Mouse (Mus musculus) CD4-positive, CD25-positive, alpha-beta regulatory T cell (primary cell): ENCODE measurements around the gene Kcnk6. TPM values are rescaled to one million over a fixed set of nuclear protein-coding genes. Genes with fewer than 3 reads are reported as not detected.

Experiments used
- polyA plus RNA-seq: library from polyadenylated mRNA; unstranded; fragments of 100-300 nt; shearing (Covaris generic); gene quantifications from one replicate; pipeline ENCODE4 v1.2.1, GENCODE M21; 2017

Kcnk6 gene
- polyA plus RNA-seq, result 2.5 TPM

GRCm38 (mm10) chr7:29232247-29233013 lies at the start of gene Kcnk6:
Gene Kcnk6, minus strand, starts transcription at chr7:29232515.

GRCm38 (mm10) chr7:29281201-29282073 lies 49.1 kb upstream of the Kcnk6 start, which contains the start of gene Spint2:
Gene Spint2, minus strand, starts transcription at chr7:29281912.

GRCm38 (mm10) chr7:29248261-29248841 lies 16.0 kb upstream of the Kcnk6 start, which contains the start of gene 2200002D01Rik:
Gene 2200002D01Rik, minus strand, starts transcription at chr7:29248466.

GRCm38 (mm10) chr7:29238019-29238967 lies 6.0 kb upstream of the Kcnk6 start, which contains the start of gene Yif1b:
Gene Yif1b, plus strand, starts transcription at chr7:29238329.

GRCm38 (mm10) chr7:29213675-29214082 lies 18.6 kb downstream of the Kcnk6 start, which contains the start of gene Catsperg1:
Gene Catsperg1, minus strand, starts transcription at chr7:29214035.

DNA sequence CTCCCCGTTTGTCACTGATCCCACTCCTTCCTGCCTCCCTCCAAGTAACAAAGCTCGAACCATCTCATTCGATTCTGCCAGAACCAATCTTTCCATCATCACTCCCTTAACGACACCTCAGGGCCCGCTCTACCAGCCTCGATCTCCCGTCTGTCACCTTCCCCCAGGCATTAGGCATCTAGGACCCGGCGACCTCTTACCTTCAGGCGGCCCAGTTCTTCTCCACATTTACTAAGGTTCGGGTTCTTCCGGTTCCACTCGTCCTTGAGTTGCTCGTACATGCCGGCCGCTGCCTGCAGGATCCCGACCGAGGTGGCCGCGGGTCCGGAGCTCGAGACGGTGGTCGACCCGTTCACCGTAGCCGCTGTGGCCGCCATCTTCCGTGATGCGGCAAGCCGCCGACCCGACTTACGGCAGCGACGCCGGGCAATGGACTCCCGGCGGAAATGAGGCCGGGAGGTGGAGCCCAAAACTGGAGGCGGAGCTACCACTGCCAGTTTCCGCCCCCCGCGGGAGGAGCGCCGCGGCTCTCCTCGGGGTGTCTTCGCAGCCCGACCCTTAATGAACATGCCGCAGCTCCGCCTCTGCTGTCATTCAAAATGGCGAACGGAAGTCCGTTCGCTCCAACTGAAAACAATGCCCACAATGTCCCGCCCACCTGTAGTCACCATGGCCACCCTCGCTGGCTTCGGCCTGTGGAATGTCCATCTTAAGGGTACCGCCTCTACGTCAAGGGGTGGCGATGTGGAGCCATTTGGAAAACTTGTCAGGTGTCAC lies 52.0 kb downstream of the Kcnk6 start, which contains the start of gene Psmd8:
Gene Psmd8, minus strand, starts transcription at position 625 of the 777 bp plus-strand sequence.

Other genes starting within 250 kb of the Kcnk6 start
- gene Ryr1, start 107.3 kb downstream of the Kcnk6 start, polyA plus RNA-seq, result 0.02 TPM
- 2.0 TPM for gene Rasgrp4, start 97.7 kb downstream of the Kcnk6 start, polyA plus RNA-seq
- 76.0 TPM for gene Fam98c, start 76.3 kb downstream of the Kcnk6 start, polyA plus RNA-seq
- 0.23 TPM for gene Ggn, start 62.3 kb downstream of the Kcnk6 start, polyA plus RNA-seq
- 0.16 TPM for gene Spred3, start 62.1 kb downstream of the Kcnk6 start, polyA plus RNA-seq
- gene Psmd8, start 51.8 kb downstream of the Kcnk6 start, polyA plus RNA-seq, result 243 TPM
- 1.5 TPM for gene Catsperg1, start 18.5 kb downstream of the Kcnk6 start, polyA plus RNA-seq
- 64.9 TPM for gene Yif1b, start 5.8 kb upstream of the Kcnk6 start, polyA plus RNA-seq
- gene 2200002D01Rik, start 16.0 kb upstream of the Kcnk6 start, polyA plus RNA-seq, result 2.6 TPM
- gene Spint2, start 49.4 kb upstream of the Kcnk6 start, polyA plus RNA-seq, result 205 TPM
- gene Ppp1r14a, start 56.8 kb upstream of the Kcnk6 start, polyA plus RNA-seq, result not detected
- not detected for gene Dpf1, start 71.4 kb upstream of the Kcnk6 start, polyA plus RNA-seq